Mouse (Mus musculus) midbrain, embryonic 13.5 days (tissue): ENCODE measurements around the gene Ank2. TPM values are rescaled to one million over a fixed set of nuclear protein-coding genes. Genes with fewer than 3 reads are reported as not detected.

Experiments
- ATAC-seq: fragments of 200-750 bp; cut with Nextera tagmentation; 2 replicates; pipeline ENCODE4 v1.8.0; 2017; ENCODE audit warnings: mild to moderate bottlenecking, moderate TSS enrichment, moderate library complexity
- H3K27ac ChIP-seq: fragments of 300-500 bp; sonication (generic); 2 replicates; pipeline ENCODE4 v1.5.1; 2015; ENCODE audit warnings: inconsistent platforms, mild to moderate bottlenecking, moderate library complexity
- H3K27me3 ChIP-seq: fragments of 300-500 bp; sonication (generic); 2 replicates; pipeline ENCODE4 v1.6.1; 2015; ENCODE audit warnings: mild to moderate bottlenecking, inconsistent platforms
- H3K36me3 ChIP-seq: fragments of 300-500 bp; sonication (generic); 2 replicates; pipeline ENCODE4 v1.6.1; 2015; ENCODE audit warnings: mild to moderate bottlenecking, inconsistent platforms
- H3K4me1 ChIP-seq: fragments of 300-500 bp; sonication (generic); replicated peaks from 2 replicates; pipeline ENCODE4 v1.6.1; 2015; ENCODE audit warnings: inconsistent platforms
- H3K4me2 ChIP-seq: fragments of 300-500 bp; sonication (generic); replicated peaks from 2 replicates; pipeline ENCODE4 v1.6.1; 2015; ENCODE audit warnings: moderate library complexity, mild to moderate bottlenecking, inconsistent platforms
- H3K4me3 ChIP-seq: fragments of 300-500 bp; sonication (generic); replicated peaks from 2 replicates; pipeline ENCODE4 v1.5.1; 2015; ENCODE audit warnings: mild to moderate bottlenecking, inconsistent platforms
- H3K9ac ChIP-seq: fragments of 300-500 bp; sonication (generic); replicated peaks from 2 replicates; pipeline ENCODE4 v1.6.1; 2015; ENCODE audit warnings: mild to moderate bottlenecking, inconsistent platforms
- H3K9me3 ChIP-seq: fragments of 300-500 bp; sonication (generic); 2 replicates; pipeline ENCODE4 v1.6.1; 2016; ENCODE audit warnings: mild to moderate bottlenecking, inconsistent platforms
- WGBS: fragments of 180-500 bp; shearing (Covaris S2); methylation state at CpG from one replicate; pipeline ENCODE4 v1.1.7; 2015; 5-methylcytosine and 5-hydroxymethylcytosine counted together
- polyA plus RNA-seq: library from polyadenylated mRNA; unstranded; fragments of >200 nt; fragmentation: Nextera tagmentation; extraction: Ambion mirVana; gene quantifications from 2 replicates; pipeline ENCODE4 v1.2.1, GENCODE M21; 2015

Ank2 gene
- polyA plus RNA-seq, 1 experiment from 2014 or later, result 186 TPM

GRCm38 (mm10) chr3:127295921-127296320, 203.2 kb downstream of the Ank2 start:
- H3K9me3 ChIP-seq, result no peaks in the 10 kb centered on the region
- no peak for ATAC-seq
- no peak overlapping the region for H3K4me3 ChIP-seq
- H3K27ac ChIP-seq, result no peak overlapping the region
- no peak overlapping the region for H3K9ac ChIP-seq
- no peaks in the 10 kb centered on the region for H3K36me3 ChIP-seq
- peaks cover 48% of the 10 kb centered on the region for H3K4me1 ChIP-seq
- H3K4me2 ChIP-seq, result no peak overlapping the region
- no peaks in the 10 kb centered on the region for H3K27me3 ChIP-seq
- WGBS, result 82% methylated on average over 6 of the region's 6 CpGs

DNA sequence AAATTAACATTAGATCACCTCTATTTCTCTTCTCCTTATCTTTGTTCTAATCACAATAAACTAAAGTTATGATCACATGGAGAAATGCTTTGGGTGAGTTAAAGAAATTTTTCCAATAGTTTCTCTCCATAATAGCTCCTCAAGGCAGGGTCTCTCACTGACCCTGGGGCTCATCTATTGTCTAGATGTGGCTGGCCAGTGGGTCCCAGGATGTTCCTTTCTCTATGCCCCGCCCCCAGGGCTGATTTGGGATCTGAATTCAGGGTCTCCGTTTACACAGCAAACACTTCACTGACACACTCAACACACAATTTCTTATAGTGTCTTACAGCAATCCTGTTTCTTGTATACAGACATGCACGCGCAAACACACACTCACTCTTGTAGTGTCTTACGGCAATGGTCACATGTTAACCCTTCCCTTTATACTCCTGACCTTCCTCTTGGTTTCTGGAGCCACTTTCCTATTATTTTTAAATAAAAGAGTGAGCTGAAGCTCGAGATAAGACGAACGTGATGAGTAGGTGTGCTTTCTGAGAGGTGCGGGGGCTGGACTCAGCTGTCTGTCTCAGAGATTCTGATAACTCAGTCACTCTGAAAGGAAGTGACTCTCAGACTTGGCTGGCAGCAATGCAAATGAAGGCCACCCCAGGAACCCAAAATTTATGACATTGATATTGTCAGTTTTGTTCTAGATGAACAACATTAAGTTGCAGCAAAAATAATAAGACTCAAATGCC, 204.4 kb downstream of the Ank2 start:
- Histone ChIP-seq H3K27me3 (no peaks in the 10 kb centered on the region), H3K4me1 (peaks cover 43% of the 10 kb centered on the region), H3K36me3 (no peaks in the 10 kb centered on the region), H3K9ac (no peak overlapping the region), H3K4me3 (no peak overlapping the region), H3K9me3 (no peaks in the 10 kb centered on the region), H3K27ac (peak overlapping the region; percentile 81), H3K4me2 (peak overlapping the region; percentile 22; the same call in 1 of the 2 replicates)
- 63% methylated on average over 9 of the region's 9 CpGs for WGBS
- peak; percentile 22; the same call in 1 of the 2 replicates for ATAC-seq

GRCm38 (mm10) chr3:127294079-127294478, 205.1 kb downstream of the Ank2 start:
- 19% methylated on average over 14 of the region's 14 CpGs for WGBS
- Histone ChIP-seq H3K4me1 (peaks cover 47% of the 10 kb centered on the region), H3K9ac (no peak overlapping the region), H3K27ac (peak overlapping the region; percentile 81), H3K4me2 (peak overlapping the region; percentile 22; the same call in 1 of the 2 replicates), H3K27me3 (no peaks in the 10 kb centered on the region), H3K9me3 (no peaks in the 10 kb centered on the region), H3K4me3 (no peak overlapping the region), H3K36me3 (no peaks in the 10 kb centered on the region)
- ATAC-seq, result peak; percentile 83

DNA sequence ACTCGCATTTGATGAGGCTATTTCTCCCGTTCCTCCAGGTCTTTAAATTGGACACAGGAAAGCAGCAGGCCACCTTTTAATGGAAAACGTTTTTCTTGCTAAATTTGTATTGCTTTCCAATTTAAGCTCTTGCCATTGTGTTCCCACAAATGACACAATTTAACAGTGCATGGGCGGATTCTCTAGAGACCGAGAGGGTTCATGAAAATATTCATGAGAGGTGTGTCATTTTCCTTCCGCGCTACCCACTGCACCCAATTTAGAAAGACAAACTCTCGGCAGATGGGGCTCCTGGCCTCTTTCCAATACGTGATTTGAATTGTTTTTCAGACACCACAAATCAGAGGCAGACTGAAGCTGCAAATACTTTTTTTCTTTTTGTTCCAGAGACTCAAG, 205.7 kb downstream of the Ank2 start:
- Histone ChIP-seq H3K27ac (peak overlapping the region; percentile 81), H3K9me3 (no peaks in the 10 kb centered on the region), H3K27me3 (no peaks in the 10 kb centered on the region), H3K4me1 (peaks cover 51% of the 10 kb centered on the region), H3K36me3 (no peaks in the 10 kb centered on the region), H3K9ac (no peak overlapping the region), H3K4me2 (peak overlapping the region; percentile 22; the same call in 1 of the 2 replicates), H3K4me3 (no peak overlapping the region)
- 27% methylated on average over 9 of the region's 9 CpGs for WGBS
- ATAC-seq, result peak; percentile 53

GRCm38 (mm10) chr3:127292864-127293478, 206.2 kb downstream of the Ank2 start:
- Histone ChIP-seq H3K4me2 (no peak overlapping the region), H3K36me3 (no peaks in the 10 kb centered on the region)
- peak; percentile 17 for ATAC-seq

DNA sequence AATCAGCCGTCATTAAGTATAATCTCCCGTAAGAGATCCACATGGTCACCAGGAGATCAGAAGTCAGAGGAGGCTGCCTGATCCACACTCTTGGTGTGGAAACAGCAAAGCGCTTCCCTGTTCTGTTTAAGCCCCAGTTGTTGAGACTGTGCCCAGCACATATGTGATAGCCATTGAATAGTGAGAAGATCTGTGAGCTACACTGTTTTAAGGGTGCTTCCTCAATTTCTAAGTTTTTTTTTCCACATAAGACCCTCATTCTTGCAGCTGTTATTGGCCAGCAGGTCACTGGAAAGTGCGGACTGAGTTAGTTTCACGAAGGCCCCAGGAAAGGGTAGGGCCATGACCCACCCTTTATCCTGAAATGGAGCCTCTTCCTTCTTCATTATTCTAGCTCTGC, 216.9 kb downstream of the Ank2 start:
- Histone ChIP-seq H3K36me3 (no peaks in the 10 kb centered on the region), H3K9me3 (no peaks in the 10 kb centered on the region), H3K4me3 (no peak overlapping the region), H3K9ac (no peak overlapping the region), H3K27me3 (no peaks in the 10 kb centered on the region), H3K27ac (no peak overlapping the region), H3K4me1 (no peaks in the 10 kb centered on the region), H3K4me2 (no peak overlapping the region)
- ATAC-seq, result no peak
- 91% methylated on average over 5 of the region's 5 CpGs for WGBS

More at GRCm38 (mm10) chr3:127292864-127293478, 206.2 kb downstream of the Ank2 start:
- H3K4me3 ChIP-seq, result no peak overlapping the region
- peak overlapping the region; percentile 81 for H3K27ac ChIP-seq
- H3K27me3 ChIP-seq, result no peaks in the 10 kb centered on the region
- no peak overlapping the region for H3K9ac ChIP-seq
- 78% methylated on average over 10 of the region's 10 CpGs for WGBS
- H3K4me1 ChIP-seq, result peaks cover 51% of the 10 kb centered on the region
- H3K9me3 ChIP-seq, result no peaks in the 10 kb centered on the region

GRCm38 (mm10) chr3:127281390-127281789, 217.8 kb downstream of the Ank2 start:
- Histone ChIP-seq H3K36me3 (no peaks in the 10 kb centered on the region), H3K4me3 (no peak overlapping the region), H3K9me3 (no peaks in the 10 kb centered on the region), H3K27me3 (no peaks in the 10 kb centered on the region), H3K4me2 (no peak overlapping the region), H3K9ac (no peak overlapping the region), H3K4me1 (no peaks in the 10 kb centered on the region), H3K27ac (no peak overlapping the region)
- WGBS, result 91% methylated on average over 3 of the region's 3 CpGs
- no peak for ATAC-seq

DNA sequence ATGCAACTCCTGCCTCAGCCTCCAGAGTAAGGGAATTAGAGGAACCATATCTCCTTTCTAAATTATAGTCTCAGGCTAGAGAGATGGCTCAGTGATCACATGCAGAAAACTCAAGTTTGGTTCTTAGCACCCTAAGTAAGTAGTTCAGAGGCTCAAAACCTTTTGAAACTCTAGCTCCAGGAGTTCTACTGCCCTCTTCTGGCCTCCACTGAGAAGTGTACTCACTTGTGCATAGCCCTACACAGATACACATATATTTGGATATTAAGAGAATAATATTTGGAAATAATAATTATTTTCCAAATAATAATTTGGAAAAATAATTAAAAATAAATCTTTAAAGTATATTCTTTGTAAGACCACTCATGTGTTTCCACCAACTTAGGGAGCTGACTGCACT, 218.8 kb downstream of the Ank2 start:
- Histone ChIP-seq H3K9me3 (no peaks in the 10 kb centered on the region), H3K9ac (no peak overlapping the region), H3K27ac (no peak overlapping the region), H3K4me3 (no peak overlapping the region), H3K36me3 (no peaks in the 10 kb centered on the region), H3K27me3 (no peaks in the 10 kb centered on the region), H3K4me2 (no peak overlapping the region), H3K4me1 (no peaks in the 10 kb centered on the region)
- ATAC-seq, result no peak

DNA sequence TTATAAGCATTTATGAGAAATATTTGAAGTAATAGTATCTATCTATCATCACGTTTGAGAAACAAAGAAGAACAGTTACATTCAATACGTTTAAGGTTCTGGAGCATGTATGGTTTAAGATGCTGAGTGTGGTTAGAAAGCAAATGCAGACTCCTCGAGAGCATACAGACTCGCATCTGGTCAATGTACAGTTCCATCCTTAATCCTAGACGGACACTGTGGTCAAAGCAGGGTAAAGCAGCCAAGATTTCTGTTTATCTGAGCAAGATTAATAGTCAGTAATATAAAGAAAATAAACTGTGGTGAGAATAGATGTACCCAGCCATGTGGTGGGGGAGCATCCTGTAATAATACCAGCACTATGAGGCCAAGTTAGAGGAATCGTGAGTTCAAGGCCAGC, 223.2 kb downstream of the Ank2 start:
- 93% methylated on average over 6 of the region's 6 CpGs for WGBS
- ATAC-seq, result no peak

DNA sequence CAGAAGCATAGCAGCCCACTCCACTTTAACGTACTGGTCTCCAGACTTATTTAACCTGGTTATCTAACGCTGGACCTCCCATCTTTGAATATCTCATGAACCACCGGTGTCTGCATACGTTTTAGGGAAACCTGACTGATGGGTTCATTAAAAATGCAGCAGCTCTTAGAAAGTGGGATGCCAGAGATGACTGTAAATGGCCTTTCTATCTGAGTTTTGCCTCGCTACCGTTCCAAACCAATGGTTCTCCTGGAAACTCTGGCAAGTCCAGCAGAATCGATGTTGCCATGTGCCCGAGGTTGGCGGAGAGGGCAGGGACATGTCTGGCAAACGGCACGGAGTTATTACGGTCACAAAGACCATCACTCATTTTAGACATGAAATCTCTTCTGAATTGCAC, 226.3 kb downstream of the Ank2 start:
- ATAC-seq, result 0 out of 2 replicates have a peak, but pooled peaks have one; percentile 35
- Histone ChIP-seq H3K36me3 (no peaks in the 10 kb centered on the region), H3K27me3 (no peaks in the 10 kb centered on the region), H3K4me1 (peaks cover 34% of the 10 kb centered on the region), H3K9me3 (no peaks in the 10 kb centered on the region), H3K9ac (no peak overlapping the region), H3K27ac (no peak overlapping the region; the same call in 1 of the 2 replicates), H3K4me2 (no peak overlapping the region), H3K4me3 (no peak overlapping the region)
- 72% methylated on average over 12 of the region's 12 CpGs for WGBS

More for the DNA sequence above, 223.2 kb downstream of the Ank2 start:
- no peaks in the 10 kb centered on the region for H3K36me3 ChIP-seq
- no peak overlapping the region for H3K4me3 ChIP-seq
- no peaks in the 10 kb centered on the region for H3K9me3 ChIP-seq
- H3K4me2 ChIP-seq, result no peak overlapping the region
- peaks cover 14% of the 10 kb centered on the region for H3K4me1 ChIP-seq
- H3K27me3 ChIP-seq, result no peaks in the 10 kb centered on the region
- no peak overlapping the region for H3K27ac ChIP-seq
- no peak overlapping the region for H3K9ac ChIP-seq

GRCm38 (mm10) chr3:127269616-127270015, 229.5 kb downstream of the Ank2 start:
- H3K9ac ChIP-seq, result no peak overlapping the region
- ATAC-seq, result no peak
- 0 out of 2 replicates have a peak overlapping the region, but pooled peaks have one; percentile 5 for H3K27ac ChIP-seq
- H3K36me3 ChIP-seq, result no peaks in the 10 kb centered on the region
- H3K4me2 ChIP-seq, result no peak overlapping the region
- 77% methylated on average over 14 of the region's 14 CpGs for WGBS
- H3K27me3 ChIP-seq, result no peaks in the 10 kb centered on the region
- no peak overlapping the region for H3K4me3 ChIP-seq
- H3K9me3 ChIP-seq, result no peaks in the 10 kb centered on the region
- peaks cover 59% of the 10 kb centered on the region for H3K4me1 ChIP-seq

DNA sequence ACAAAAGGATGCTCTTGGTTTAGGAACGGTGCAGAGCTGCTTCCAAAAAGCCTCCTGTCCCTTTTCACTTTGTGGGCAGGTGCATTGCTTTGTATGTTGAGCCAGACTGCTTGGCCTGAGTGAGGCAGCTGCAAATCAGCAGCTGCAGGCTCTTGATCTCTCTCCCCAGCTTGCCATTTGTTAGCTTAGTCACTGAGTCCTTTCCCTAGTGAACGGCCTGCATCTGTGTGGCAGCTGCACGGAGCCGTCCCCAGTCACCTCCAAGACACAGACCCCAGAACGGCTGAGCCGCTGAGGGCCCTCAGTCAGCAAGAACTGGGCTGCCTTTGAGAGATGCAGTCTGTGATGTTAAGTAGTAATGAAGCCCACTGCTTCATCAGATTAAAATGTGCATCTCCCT, 231.3 kb downstream of the Ank2 start:
- H3K27me3 ChIP-seq, result no peaks in the 10 kb centered on the region
- ATAC-seq, result peak; percentile 83
- 11% methylated on average over 6 of the region's 6 CpGs for WGBS
- no peaks in the 10 kb centered on the region for H3K36me3 ChIP-seq
- H3K9ac ChIP-seq, result peak overlapping the region; percentile 7; the same call in 1 of the 2 replicates
- no peaks in the 10 kb centered on the region for H3K9me3 ChIP-seq
- H3K4me3 ChIP-seq, result no peak overlapping the region
- peak overlapping the region; percentile 74 for H3K27ac ChIP-seq
- peaks cover 48% of the 10 kb centered on the region for H3K4me1 ChIP-seq
- H3K4me2 ChIP-seq, result no peak overlapping the region
